Mouse (Mus musculus) monocyte, adult 5-6 weeks (primary cell): ENCODE data around the gene 4930452B06Rik. TPM values are rescaled to one million over a fixed set of nuclear protein-coding genes. Genes with fewer than 3 reads are reported as not detected.
"Not testable (repeated sequence)": the region's sequence is repeated elsewhere in the genome, so short reads cannot be mapped to it uniquely, and the experiment has no call there.

Source experiments
- ATAC-seq: fragments of 153-309, 156-312 bp; replicated peaks from 2 replicates; pipeline ENCODE4 v1.8.0; 2017; ENCODE audit warnings: mild to moderate bottlenecking; ENCODE audit not compliant: low TSS enrichment, insufficient number of reproducible peaks, severe bottlenecking, poor library complexity, low FRiP score
- total RNA-seq: library from RNA; stranded (forward); fragments of 200-1000, 200-491, 200-594 nt; gene quantifications from 3 replicates; pipeline ENCODE4 v1.2.3, GENCODE M21; 2017

4930452B06Rik gene
- total RNA-seq, 1 experiment from 2014 or later, result not detected

DNA sequence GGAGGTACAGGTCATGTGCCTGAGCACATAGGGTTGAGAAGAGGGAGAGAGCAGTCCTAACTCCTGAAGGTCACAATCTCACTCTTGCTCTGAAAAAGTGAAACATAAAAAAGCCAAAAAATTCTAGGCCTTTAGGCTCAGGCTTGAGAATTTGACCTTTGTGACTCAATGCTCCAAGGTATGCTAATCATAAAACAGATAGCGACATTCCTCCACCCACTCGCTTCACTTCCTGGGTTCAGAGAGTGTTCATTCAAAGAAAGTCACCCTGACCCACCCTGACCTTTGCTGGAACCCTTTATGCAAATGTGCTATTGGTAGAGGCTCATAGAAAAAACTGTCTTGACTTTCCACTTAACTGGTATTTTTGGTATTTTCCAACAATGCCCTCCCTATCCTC lies 115.0 kb downstream of the 4930452B06Rik start:
- ATAC-seq, result not testable (repeated sequence)

- no peak for ATAC-seq
Observed at GRCm38 (mm10) chr14:8549108-8549507, 116.9 kb downstream of the 4930452B06Rik start.

GRCm38 (mm10) chr14:8536024-8536423 lies 130.0 kb downstream of the 4930452B06Rik start:
- no peak for ATAC-seq

- ATAC-seq, result no peak
Observed at GRCm38 (mm10) chr14:8525232-8525631, 140.8 kb downstream of the 4930452B06Rik start.

DNA sequence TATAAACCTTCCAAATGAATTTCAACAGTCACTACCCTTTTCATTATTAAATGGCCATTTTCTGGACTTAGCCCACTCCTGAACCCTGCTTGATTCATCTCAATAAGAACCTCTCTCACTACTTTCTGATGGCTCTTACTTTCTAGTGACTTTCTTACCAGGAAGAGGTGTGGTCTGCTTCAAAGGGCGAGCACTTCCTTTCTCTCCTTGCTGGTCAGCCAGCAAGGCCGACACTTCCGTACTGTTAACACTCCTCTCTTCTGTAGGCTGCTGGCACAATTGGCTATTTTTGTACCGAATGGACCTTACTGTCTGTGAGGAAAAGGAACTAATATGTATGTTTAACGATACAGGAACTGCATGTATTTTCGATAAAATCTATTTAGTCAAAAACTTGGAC lies 148.4 kb downstream of the 4930452B06Rik start:
- 0 out of 2 replicates have a peak, but pooled peaks have one; percentile 31 for ATAC-seq

DNA sequence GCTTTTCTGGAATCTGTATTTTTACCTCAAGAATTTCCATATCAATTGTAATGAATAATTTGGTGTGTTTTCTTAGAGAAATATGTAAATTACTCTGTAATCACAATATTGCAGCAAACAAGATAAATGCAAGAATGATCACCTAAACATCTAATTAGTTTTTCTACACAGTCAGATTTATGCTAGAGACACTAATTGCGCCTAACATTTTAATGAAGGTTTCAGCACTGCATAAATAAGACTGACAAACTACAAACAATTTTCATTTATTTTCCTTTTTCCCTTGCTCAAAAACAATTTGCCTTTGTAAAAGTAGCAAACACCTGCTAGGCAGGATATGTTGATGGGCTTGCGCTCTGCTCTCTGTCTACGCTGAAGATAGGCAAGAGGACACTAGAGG lies 152.0 kb downstream of the 4930452B06Rik start:
- ATAC-seq, result no peak

DNA sequence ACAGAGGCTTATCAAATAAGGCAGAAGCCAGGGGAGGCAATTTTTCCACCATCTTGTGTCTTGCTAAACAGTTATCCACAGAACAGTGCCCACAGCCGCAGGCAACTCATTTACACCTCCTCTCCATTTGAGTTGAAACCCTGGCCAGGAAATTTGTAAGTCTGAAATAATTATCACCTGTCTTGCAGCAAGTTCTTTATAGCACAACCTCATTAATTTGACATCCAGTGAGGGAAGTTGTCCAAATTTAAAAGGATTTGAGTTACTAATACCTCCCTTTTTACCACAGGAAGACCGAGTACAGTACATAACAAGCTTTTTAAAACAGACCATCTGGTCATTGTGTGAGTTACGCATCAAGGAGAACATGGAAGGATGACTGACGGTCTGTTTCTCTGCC lies 154.8 kb downstream of the 4930452B06Rik start:
- no peak for ATAC-seq

DNA sequence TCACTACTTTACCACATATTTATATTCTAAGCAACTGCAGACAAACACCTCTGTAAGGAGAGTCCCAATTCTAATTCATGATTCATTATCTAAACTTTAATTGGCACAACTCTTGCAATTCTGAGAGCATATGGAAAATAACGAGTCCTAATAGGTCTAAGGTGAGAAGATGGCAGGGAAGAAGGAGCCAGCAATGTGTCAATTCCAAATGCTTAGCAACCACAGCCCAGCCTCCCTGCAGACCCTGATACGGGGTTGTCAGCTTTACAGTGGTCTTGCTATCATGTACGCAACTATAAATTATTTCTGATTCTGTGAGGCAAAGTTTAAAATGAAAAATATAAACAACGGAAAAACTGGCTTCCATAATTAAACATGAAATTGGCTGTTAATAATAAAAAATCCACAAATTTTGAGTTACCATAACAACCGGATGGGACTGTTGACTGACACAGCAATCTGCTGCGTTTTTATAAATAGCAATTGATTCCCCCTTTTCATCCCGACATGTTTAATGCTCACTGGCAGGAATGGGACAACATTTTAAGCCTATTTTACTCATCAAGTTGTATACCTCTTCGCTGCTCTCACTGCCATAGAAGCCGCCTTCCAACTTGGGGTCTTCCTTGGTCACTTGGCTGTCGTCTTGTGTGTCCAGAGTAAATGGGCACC lies 155.6 kb downstream of the 4930452B06Rik start:
- no peak for ATAC-seq

DNA sequence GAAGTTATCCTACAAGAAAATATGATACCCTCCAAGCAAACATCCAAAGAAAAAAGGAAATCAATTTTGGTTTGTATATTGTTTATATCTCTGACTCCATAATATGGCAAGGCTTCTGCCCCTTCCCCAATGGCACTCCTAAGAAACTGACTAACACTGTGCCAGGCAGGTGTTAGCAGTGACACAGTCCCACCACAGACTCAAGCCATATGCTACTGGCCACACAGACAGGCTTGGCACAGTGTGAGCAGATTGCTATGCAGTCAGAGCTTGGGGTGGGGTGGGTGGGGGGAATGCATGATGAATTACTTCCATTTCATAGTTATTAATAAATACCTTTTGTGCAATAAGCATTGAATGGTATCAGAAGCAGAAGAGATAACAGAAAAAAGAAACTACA lies 157.4 kb downstream of the 4930452B06Rik start:
- no peak for ATAC-seq

- ATAC-seq, result no peak
Observed at GRCm38 (mm10) chr14:8504206-8504605, 161.8 kb downstream of the 4930452B06Rik start.

- ATAC-seq, result no peak
Observed at GRCm38 (mm10) chr14:8503345-8503744, 162.7 kb downstream of the 4930452B06Rik start.

GRCm38 (mm10) chr14:8502496-8502895 lies 163.5 kb downstream of the 4930452B06Rik start:
- no peak for ATAC-seq

GRCm38 (mm10) chr14:8495691-8496090 lies 170.3 kb downstream of the 4930452B06Rik start:
- ATAC-seq, result no peak

DNA sequence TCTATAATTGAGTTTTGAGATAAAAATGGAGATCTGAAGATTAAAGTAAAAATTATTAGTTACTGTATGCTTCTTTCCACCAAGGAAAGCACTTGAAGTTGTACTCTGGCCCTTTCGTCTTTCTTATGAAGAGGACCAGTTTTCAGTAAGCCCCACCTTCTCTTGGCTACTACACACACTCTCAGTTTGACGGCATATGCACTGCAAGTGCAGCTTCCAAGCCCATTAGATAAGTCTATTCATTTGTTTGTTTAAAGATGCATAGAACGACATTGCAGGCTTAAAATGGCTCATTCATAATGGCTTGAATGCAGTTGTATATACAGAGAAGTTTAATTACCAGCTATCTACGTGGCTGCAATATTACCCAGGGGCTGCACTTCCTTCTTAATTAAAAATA lies 171.1 kb downstream of the 4930452B06Rik start:
- no peak for ATAC-seq

DNA sequence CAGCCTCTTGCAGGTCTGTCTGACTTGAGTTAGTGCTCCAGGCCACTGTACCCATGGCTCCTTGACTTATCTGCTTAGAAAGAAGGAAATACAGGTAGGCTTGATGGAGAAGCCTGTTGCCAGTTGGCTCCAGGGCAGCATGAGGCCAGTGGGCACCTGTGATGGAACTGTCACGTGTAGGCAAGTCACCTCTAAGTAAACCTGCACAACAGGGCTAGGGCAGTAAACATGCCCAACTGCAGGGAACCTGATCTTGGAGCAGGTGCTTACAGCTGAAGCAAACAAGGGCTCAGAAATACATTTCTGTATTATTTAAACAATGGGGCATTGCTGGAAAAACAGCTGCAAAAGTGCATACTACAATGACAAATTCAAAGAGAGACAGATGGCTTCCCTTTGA lies 171.8 kb downstream of the 4930452B06Rik start:
- no peak for ATAC-seq

GRCm38 (mm10) chr14:8478098-8478497 lies 187.9 kb downstream of the 4930452B06Rik start:
- ATAC-seq, result no peak

GRCm38 (mm10) chr14:8477348-8477747 lies 188.7 kb downstream of the 4930452B06Rik start:
- no peak for ATAC-seq

DNA sequence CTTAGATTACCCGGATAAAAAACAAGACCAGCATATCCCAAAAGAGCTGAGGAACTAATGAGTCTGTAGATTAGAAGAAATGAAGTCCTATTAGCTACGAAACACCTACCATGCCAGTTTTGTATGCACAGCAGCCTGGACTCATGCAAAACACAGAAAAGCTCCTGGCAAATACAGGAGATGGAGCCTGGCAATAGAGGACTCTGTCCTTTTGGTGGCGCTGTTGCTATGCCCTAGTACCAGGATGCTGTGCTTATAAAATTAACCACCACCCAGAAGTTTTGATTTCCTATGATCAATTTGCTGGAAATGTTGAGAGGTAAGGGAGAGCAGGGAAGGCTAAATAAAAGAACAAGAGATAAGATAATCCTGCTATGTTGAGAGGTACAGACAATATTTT lies 189.4 kb downstream of the 4930452B06Rik start:
- ATAC-seq, result no peak

DNA sequence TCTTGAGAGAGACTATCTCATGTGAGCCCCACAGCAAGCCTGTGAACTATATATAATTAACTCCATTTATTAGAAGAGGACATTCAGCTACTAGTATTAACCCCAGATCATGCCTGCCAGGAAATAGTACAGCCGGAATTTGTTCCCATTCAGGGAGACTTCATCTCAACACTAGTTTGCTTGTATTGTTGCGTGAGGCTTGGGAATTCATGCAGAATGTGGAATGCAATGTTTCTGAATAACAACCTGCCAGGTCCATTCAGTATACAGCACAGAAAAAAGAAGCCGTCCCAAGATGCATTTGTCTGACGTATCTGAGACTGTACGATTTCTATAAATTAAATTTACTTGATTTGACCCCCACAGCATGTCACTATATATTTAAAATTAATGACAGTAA lies 190.2 kb downstream of the 4930452B06Rik start:
- ATAC-seq, result no peak

DNA sequence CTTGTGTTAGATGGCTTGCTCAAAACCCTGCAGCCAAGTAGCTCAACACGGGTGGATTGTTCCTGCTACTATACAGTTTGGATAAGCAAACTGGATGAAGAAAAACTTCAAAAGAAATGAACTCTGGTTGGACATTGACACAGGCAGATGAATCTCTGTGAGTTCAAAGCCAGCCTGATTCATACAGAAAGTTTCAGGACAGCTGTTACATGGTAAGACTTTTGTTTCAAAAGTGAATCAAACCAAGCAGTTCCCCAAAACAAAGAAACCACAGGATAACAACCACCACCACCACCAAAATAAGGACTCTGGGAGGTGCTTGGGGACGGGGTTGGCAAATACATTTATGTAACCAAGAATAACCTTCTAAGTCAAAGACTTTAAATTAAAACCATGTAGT lies 193.2 kb downstream of the 4930452B06Rik start:
- no peak for ATAC-seq
